Mouse (Mus musculus) retina, postnatal 7 days (tissue): ENCODE results near the gene Mydgf.

Source experiments
- DNase-seq: peaks from one replicate; pipeline ENCODE4 v3.0.0-alpha.2; 2012; ENCODE audit warnings: low read depth, low spot score

Mydgf gene

DNA sequence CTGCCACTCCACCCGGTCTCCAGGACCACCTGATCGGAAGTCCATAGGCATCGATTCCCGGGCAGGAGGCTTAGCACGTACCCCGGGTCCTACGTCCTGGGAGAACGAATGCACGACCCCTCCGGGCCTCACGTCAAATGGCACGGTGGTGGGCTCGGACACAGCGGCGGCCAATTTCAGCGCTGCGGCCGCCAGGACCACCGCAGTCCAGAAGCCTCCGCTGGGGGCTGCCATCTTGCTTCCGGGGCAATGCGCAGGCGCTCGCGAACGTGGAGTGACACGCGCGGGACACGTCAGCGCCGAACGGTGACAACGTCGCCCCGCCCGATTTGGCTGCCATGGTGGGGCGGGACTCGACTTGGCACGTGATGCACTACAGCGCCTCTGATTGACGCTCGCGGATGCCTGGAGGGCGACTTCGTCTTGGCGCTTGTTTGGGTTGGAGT is at the start of gene Mydgf:
Gene Mydgf (minus strand): TSS at position 263 of the 446 bp plus-strand sequence.
- DNase-seq = peak; percentile 87

DNA sequence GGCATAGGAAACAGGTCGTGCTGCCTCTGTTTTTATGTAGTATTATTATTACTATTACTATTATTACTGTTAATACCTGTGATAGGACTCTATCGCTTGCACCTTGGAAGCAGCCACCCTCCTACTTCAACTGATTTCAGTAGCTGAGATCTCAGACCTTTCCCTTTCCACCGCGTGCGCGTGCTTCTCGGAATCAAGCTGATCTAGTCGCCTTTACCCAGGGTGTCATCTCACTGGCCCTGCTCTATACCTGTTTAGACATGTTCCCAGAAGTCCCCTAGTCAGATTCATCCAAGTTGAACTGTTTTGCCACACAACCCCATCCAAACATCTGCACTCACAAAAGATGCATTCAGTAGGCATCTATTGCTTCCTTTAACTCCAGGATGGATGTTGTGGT is 49.7 kb upstream of the Mydgf start:
- no peak for DNase-seq

DNA sequence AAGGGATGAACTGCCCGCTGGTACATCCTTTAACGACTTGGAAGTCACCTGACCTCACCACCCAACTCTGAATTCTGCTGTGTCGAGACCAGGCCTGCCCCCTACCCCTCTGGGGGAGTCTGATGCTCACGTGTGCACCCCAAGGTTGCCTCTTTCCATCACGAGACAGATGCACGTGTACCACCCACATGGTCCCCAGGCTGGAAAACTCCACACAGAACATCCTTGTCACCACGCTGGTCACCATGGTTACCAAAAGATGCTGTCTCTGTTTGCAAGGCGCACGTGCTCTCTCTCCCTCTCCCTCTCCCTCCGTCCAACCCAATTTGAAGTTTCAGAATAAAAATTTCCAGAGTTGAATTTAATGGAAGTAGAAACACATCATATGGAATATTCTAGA is 46.2 kb upstream of the Mydgf start:
- no peak for DNase-seq

DNA sequence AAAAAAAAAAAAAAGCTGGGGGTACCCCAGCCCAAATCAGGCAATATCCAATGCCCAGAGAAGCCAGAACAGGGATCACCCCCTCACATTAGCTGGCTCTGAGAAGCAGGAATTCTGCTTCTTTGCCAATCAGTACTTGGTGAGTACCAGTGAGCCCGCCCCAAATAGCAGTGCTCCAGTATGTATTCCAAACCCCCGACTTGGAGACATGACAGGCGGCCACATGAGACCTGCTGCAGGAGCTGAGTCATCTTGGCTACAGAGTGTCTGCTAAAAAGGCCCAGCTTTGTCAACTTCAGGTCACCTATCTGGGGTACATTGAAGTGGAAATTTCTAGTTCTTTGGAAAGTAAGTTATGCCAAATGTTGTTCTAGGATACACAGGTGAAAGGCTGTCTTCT is 42.8 kb upstream of the Mydgf start:
- no peak for DNase-seq

DNA sequence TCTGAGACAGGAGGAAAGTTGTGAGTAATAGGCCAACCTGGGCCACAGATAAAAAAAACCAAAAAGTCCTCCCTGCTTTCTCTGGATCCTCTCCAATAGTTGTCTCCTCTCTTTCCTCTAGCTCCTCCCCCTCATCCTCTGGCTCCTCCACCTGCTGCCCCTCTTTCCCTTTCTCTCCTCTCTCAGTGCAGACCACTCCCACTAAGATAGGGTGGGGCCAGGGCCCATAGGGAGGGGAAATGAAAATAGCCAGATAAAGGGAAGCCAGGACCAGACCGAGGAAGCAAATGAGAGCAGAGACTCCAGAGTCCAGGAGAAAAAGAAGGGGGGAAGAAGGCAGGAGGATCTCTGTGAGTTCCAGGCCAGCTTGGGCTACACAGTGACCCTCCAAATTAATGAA is 41.2 kb upstream of the Mydgf start:
- no peak for DNase-seq

DNA sequence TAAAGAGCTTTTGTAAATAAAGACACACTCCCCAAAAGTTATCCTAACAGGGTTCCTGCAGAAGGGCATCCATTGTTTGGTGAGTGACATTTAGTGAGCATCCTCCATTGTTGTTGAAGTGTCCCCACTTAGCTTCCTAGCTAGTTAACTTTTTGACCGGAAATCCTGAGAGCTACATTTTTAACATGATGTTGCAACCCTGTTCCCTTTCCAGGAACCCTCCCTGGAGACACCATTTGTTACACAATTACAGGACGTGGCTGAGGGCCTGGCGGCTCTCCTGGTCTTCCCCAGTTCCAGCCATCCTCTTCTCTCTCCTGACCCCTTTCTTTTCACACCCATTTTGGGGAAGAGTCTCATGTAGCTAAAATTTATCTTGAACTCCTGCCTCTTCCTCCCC is 36.1 kb upstream of the Mydgf start:
- DNase-seq = no peak

DNA sequence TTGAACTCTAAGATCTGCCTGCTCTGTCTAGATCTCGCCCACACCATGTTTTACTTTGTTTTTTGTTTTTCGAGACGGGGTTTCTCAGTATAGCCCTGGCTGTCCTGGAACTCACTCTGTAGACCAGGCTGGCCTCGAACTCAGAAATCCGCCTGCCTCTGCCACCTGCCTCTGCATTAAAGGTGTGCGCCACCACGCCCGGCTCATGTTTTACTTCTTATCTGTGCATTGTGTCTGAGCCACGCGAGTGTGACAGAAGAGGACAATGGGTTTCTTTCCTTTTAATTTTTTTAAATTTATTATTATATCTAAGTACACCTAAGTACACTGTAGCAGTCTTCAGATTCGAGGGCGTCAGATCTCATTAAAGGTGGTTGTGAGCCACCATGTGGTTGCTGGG is 35.5 kb upstream of the Mydgf start:
- DNase-seq = no peak

DNA sequence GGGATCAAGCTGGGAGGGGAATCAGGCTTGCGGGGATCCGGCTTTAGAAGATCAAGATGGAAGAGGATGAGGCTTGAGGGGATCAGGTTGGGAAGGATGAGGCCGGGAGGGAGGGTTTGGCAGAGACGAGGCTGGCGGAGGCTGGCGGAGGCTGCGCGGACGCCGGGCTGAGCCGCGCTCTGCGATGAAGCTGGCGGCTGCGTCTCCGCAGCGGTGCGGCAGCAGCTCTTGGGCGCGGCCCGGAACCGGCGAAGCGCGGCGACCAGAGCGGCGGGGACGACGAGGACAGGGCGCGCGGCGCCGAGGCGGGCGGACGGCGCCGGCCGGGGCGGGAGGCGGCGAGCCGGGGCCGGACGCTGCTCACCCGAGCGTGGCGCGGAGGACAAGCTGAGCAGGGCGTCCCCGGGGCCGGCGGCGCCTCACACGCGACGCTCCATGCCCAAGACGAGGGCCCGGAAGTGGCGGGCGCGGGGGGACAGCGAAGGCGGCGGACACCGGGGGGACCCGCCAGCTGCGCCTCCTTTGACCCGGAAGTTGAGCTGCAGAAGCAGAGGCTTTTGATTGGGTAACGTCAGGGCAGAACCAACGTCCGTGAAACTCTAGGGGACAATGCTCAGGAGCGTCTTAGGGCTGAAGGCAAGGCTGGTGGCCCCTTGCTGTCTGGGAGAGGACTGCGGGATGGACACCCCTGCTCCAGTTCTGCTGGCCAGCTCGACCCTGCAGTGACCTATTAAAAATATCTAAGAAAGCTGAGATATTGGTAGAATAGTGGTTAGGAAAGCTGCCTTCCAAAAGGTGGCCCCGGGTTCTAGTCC is 34.9 kb upstream of the Mydgf start, which contains the start of gene Dpp9:
Gene Dpp9 (minus strand): TSS at position 529 of the 815 bp plus-strand sequence.
- DNase-seq = peak; percentile 89

DNA sequence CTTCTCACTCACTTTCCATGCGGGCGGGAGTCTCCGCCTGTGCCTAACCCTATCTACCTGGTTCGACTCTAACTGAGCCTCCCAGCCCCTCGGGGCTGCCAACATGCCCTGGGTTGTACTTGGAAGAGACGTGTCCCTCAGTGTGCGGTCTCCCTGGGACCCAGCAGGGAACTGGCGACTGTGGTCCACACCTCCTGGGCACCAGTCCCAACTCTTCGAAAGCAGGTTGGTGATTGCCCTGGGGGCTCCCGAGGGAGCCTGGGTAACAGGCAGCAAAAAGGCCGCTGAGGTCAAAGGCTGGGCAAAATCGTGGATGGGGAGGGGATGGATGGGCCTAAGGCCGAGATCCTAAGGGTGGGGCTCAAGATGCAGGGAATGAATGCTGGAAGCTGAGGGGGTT is 34.0 kb upstream of the Mydgf start:
- no peak for DNase-seq

DNA sequence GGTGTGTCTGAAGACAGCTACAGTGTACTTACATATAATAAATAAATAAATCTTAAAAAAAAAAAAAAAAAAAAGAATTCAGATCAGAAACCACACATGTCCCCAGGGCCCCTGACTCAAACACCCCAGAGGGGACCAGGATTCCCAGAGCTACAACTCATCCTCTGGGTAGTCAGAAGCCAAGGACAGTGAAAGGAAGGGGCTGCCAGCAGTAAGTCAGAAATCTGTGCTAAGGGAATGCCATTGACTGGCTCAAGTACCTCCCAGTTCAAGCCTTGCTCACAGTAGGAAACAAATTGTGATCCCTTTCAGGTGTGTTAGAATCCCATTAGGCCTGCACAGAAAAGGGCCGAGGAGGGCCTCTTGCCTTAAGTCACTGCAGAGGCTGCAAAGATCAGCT is 30.5 kb upstream of the Mydgf start:
- no peak for DNase-seq

DNA sequence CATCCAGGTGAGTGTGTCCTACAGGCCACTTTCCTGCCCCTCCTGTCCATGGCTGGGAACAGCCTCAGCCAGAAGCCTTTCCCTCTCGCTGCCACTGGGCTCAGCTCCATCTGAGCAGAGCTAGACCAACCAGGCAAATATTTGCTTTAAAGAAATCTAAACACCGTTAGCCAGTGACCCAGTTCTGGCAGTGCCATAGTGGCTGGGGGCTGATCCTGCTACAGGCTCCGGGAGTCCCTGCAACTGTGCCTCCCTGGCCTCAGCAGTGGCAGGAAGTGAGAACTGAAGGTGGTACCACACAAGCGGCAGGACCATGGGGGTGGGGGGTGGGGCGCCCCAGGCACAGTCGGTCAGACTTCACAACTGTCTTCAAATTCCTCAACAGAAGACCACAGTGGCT is 29.0 kb upstream of the Mydgf start:
- DNase-seq = no peak

DNA sequence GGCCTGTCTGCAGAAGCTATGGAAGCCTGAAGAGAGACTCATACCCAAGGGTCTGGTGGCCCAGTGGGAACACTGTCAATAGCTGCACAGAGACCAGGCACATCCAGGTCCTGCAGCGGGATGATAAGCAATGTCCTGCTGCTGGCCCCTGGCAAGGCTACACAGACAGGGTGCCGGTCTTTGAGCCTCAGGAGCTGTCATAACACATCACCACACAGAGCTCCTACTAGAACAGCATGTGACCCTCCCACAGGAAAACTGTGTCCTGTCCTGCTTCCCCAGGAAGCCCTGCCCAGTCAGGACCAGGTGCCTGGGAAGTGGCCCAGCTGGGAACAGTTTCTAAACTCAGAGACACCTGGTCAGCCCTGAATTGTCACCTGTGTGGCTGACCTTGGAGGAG is 27.4 kb upstream of the Mydgf start:
- DNase-seq = no peak

DNA sequence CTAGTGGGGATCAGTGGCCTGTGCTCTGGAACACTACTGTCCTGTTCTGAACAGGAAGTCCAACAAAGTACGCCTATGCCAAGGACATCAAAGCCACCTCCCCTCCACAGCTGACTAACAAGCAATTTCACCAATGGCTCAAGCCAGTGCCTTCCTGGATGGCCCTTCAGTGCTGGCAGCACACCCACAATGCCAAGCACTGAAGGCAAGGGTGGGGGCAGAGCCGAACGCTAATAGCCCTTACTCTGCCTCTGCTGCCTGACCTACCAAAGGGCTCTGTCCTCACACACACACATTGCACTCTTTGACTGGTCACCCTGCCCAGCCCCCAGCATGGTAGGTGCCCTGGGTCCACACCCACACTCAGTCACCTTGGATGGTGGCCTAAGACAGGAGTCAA is 25.1 kb upstream of the Mydgf start:
- DNase-seq = no peak

DNA sequence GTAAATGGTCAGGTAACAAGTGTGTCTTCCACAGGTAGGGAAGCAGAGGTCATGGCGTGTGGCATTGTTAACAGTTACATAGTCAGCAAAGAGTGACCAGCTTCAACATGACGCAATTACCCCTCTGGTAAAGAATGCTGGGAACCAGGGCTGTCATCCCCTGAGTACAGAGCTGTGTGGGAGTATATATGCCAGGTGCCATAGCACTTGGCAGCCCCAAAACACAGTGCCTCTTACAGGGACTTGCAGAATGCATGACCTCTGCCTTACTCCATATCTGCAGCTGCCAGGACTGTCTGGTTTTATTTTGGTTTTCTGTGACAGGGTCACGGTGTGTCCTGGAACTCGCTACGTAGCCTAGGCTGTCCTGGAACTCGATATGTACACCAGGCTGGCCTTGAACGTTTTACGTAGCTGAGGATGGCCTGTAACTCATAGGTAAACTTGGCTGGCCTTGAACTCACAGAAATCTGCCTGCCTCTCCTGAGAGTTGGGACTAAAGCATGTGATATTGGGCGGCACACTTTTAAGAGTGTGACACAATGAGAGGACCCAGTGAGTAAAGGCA is 24.3 kb upstream of the Mydgf start:
- DNase-seq = no peak

DNA sequence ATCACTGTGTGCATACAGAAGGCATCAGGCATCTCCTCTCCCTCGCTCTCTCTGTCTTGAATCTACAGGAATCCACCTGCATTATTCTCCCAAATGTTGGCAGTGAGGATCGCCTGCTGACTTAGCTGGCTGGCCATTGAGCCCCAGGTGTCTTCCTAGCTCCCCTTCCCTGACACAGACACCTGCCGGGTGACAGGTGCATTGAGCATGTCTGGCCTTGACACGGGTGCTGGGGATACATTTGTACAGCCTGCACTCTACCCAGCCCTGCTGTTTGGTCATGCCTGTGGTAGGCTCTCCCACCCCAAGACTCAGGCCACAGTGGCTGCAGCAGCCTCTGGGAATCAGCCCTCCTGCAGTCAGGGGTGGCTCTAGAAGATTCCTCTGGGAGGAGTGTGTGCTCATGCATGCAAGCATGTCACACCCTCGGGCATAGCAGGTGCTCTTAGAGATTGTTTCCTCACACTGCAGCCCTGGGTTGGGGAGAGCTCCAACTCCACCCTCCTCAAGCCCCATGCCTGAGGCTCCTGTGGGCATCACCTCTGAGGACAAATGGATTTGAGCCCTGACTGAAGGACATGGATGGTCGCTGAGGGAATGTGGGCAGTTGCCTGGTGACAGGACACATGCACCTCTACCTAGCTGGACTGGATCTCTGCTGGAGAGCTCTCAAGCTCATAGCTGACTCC is 23.4 kb upstream of the Mydgf start:
- DNase-seq = no peak

DNA sequence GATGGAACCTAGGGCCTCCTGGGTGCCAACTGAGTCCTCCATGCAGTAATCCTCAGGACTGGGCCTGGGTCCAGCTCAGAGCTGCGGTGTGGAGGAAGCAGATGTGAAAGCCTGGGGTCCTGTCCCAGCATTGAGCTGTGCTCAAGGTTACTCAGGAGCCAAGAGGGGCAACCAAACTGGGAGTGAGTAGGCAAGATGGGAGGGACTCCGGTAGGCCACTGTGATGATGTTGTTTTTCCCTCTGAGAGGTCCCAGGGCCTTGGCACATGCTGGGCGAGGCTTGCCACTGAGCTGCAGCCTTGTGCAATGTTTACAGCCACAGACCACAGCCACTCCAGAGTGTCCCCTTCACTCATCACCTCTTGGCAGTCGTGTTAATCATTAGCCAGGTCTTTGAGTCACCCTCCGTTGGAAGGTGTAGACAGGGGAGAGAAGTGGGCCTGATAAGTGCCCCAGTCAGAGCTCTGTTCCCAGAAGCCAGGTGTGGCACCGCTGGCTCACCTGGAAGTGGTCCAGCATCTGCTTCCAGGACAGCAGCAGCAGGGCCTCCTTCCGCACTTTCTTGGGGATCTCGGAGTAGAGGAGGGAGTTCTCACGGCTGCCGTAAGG is 22.7 kb upstream of the Mydgf start:
- no peak for DNase-seq

DNA sequence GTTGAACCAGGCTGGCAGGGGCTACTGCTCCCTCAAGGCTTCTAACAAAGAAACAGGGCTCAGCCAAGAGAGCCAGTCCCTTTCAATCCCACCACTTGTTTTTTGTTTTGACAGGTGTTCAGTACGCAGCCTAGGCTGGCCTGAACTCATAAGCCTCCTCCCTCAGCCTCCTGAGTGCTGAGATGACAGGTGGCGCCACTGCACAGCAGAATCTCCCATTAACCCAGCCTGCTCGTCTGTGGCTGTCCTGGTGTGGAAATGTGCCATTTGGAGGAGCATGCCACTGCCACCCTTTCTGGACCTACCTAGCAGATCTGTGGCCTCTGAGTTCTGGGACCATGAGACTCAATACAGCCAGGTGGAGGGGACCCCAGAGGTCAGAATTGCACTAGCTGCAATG is 20.0 kb upstream of the Mydgf start:
- DNase-seq = no peak

DNA sequence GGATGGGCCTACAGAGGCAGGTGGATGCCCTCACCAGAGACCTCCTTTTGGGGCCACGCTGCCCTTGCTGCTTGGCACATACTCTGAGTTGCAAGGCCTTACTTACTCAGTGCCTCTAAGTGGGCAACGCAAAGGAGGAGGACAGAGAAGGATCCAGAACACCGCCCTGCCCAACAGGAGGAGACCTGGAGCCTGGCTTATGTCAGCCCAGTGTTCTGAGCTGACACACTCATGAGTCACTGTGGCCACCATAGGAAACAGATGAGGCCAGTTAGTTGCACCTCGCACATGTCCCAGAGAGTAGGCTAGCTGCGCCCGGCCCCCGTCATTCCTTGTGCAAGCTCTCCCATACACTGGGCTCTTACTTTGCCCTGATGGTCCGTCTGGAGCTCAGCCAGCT is 18.8 kb upstream of the Mydgf start:
- no peak for DNase-seq

DNA sequence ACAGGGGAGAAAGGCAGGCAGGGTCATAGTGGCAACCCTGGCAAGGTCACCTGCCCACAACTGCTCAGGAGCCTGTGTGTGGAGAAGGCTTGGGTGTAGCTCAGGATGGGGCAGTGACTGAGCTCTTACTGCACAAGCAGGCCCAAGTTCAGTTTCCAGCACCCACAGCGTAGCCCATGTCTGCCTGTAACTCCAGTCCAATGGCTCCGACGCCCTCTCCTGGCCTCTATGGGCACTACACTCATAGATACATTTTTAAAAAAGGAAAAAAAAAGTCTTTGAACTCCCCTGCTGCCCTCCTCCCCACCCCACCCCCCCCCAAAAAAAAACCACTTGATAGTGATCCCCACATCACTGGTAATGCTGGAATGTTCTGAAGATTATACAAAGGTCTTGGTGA is 17.9 kb upstream of the Mydgf start:
- DNase-seq = no peak

DNA sequence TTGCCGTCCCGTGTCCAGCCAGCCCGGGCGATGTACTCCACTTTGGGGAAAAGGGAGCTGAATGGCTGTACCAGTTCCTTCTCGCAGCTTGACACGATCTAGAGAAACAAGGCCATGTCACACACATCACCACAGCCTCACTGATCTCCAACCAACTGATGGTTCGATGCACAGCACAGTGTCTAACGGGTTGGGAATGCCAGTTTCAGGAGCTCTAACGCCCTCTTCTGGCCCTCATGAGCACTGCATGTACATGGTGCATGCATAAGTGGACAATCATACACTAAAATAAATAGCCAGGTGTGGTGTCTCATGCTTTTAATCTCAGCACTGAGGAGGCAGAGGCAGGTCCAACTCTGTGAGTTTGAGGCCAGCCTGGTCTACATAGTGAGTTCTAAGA is 16.9 kb upstream of the Mydgf start:
- no peak for DNase-seq

DNA sequence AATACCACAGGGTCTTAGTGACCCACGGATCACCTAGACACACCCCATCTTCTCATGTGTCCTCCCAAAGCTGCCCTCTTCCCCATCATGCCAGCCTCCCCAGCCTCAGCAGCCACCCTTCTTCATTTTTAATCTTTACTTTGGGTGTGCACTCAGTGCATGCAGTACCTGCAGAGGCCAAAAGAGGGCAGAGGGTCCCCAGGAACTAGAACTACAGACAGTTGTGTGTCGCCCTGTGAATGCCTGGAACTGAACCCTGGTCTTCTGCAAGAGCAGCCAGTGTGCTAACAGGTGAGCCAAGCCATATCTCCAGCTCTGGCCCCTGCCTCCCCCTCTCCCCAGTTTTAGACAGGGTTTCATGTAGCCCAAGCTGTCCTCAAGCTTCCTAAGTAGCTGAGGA is 13.1 kb upstream of the Mydgf start:
- no peak for DNase-seq

DNA sequence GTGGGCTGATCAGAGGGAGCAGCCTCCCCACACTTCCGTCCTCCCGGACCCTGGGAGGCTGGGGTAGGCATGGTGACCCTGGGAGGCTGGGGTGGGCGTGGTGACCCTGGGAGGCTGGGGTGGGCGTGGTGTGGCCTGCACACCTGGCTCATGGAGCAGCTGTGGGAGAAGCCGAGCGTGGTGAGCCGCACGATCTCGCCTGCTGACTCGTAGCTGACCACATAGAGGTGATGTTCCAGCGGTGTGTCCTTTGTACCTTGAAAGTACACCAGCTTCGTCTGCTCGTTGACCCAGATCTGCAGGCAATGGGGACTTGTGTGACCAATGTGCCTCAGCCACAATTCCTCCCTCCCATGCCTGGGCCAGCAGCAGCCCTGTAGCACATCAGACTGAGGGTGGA is 11.0 kb upstream of the Mydgf start:
- DNase-seq = no peak
